Mouse (Mus musculus) thymus, adult 2 months (tissue): ENCODE data around the gene Washc2.

Experiments
- CTCF ChIP-seq: fragments of 200-500 bp; IDR thresholded peaks from 2 replicates; pipeline ENCODE4 v1.5.1; 2012; ENCODE audit warnings: mild to moderate bottlenecking, control low read depth, low read length, moderate library complexity, borderline replicate concordance; ENCODE audit not compliant: control insufficient read depth, poor library complexity, insufficient read depth; ENCODE audit errors: extremely low read depth
- POLR2A ChIP-seq: fragments of 200-500 bp; IDR thresholded peaks from 2 replicates; pipeline ENCODE4 v1.6.1; 2012; ENCODE audit warnings: mild to moderate bottlenecking, low read length, control low read depth, moderate library complexity; ENCODE audit not compliant: control insufficient read depth, poor library complexity, insufficient read depth; ENCODE audit errors: extremely low read depth

DNA sequence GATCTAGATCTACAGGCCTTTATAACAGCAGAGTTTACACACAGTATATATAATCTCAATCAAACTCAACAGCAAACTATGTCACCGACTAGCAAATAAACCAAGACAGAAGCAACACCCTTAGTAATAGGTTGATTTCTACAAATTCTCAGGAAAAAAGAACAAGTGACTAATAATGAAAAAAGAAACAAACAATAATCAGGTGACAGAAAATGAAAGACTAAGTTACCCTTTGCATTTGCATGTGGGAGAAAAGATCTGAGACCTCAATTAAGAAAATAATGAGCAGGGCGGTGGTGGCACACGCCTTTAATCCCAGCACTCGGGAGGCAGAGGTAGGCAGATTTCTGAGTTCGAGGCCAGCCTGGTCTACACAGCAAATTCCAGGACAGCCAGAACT lies 24.3 kb upstream of the Washc2 start:
- no peak for TF ChIP-seq CTCF
- TF ChIP-seq POLR2A, result no peak
